Mouse (Mus musculus) liver, embryonic 13.5 days (tissue): Measurements from ENCODE around the gene Acad8. TPM values are rescaled to one million over a fixed set of nuclear protein-coding genes. Genes with fewer than 3 reads are reported as not detected.

ENCODE experiments used
- ATAC-seq: fragments of 200-750 bp; cut with Nextera tagmentation; 2 replicates; pipeline ENCODE4 v1.8.0; 2017; ENCODE audit warnings: low read depth, mild to moderate bottlenecking, moderate number of reproducible peaks, moderate library complexity
- DNase-seq: peaks from one replicate; pipeline ENCODE4 v3.0.0; 2022
- H3K27ac ChIP-seq: fragments of 300-500 bp; sonication (generic); 2 replicates; pipeline ENCODE4 v1.5.1; 2015; ENCODE audit warnings: moderate library complexity, mild to moderate bottlenecking, inconsistent platforms
- H3K27me3 ChIP-seq: fragments of 300-500 bp; sonication (generic); 2 replicates; pipeline ENCODE4 v1.6.1; 2015; ENCODE audit warnings: mild to moderate bottlenecking, inconsistent platforms
- H3K36me3 ChIP-seq: fragments of 300-500 bp; sonication (generic); 2 replicates; pipeline ENCODE4 v1.6.1; 2015; ENCODE audit warnings: mild to moderate bottlenecking, inconsistent platforms
- H3K4me1 ChIP-seq: fragments of 300-500 bp; sonication (generic); replicated peaks from 2 replicates; pipeline ENCODE4 v1.6.1; 2015; ENCODE audit warnings: inconsistent platforms
- H3K4me2 ChIP-seq: fragments of 300-500 bp; sonication (generic); 2 replicates; pipeline ENCODE4 v1.6.1; 2015; ENCODE audit warnings: inconsistent platforms, mild to moderate bottlenecking, moderate library complexity
- H3K4me3 ChIP-seq: fragments of 300-500 bp; sonication (generic); replicated peaks from 2 replicates; pipeline ENCODE4 v1.5.1; 2015; ENCODE audit warnings: mild to moderate bottlenecking, inconsistent platforms
- H3K9ac ChIP-seq: fragments of 300-500 bp; sonication (generic); 2 replicates; pipeline ENCODE4 v1.6.1; 2015; ENCODE audit warnings: mild to moderate bottlenecking, inconsistent platforms
- H3K9me3 ChIP-seq: fragments of 300-500 bp; sonication (generic); replicated peaks from 2 replicates; pipeline ENCODE4 v1.6.1; 2016; ENCODE audit warnings: inconsistent platforms
- WGBS: fragments of 180-500 bp; shearing (Covaris S2); methylation state at CpG from one replicate; pipeline ENCODE4 v1.1.7; 2015; ENCODE audit not compliant: insufficient replicate concordance; 5-methylcytosine and 5-hydroxymethylcytosine counted together
- polyA plus RNA-seq: library from polyadenylated mRNA; unstranded; fragments of >200 nt; fragmentation: Nextera tagmentation; extraction: Ambion mirVana; gene quantifications from 2 replicates; pipeline ENCODE4 v1.2.1, GENCODE M21; 2015

Acad8 gene
- polyA plus RNA-seq, 1 experiment from 2014 or later = 10.3 TPM

DNA sequence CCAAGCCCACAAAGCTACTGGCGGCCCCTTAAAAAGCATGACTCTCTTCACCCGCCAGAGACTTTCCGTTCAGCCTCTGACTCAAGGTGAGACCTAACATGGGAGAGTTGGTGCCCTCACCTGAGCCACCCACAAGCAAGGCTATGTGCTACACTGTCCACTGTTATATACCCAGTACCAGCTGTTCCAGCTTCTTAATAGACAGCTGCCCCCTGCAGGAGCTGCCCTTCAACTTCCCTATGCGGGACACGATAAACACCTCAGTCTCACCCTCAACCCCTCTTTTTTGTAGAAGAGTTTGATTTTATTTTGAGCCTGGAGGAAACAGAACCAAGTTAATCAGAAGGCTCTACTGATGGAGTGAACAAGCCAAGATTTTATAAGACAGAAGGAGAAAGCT, 7.5 kb upstream of the Acad8 start:
- H3K9ac ChIP-seq = no peak overlapping the region
- no peaks in the 10 kb centered on the region for H3K27me3 ChIP-seq
- no peak overlapping the region for H3K4me3 ChIP-seq
- no peak overlapping the region for H3K27ac ChIP-seq
- H3K9me3 ChIP-seq = no peaks in the 10 kb centered on the region
- no peak for ATAC-seq
- 89% methylated on average over 5 of the region's 5 CpGs for WGBS
- H3K36me3 ChIP-seq = peaks cover 80% of the 10 kb centered on the region
- DNase-seq = no peak
- no peak overlapping the region for H3K4me2 ChIP-seq
- no peaks in the 10 kb centered on the region for H3K4me1 ChIP-seq

DNA sequence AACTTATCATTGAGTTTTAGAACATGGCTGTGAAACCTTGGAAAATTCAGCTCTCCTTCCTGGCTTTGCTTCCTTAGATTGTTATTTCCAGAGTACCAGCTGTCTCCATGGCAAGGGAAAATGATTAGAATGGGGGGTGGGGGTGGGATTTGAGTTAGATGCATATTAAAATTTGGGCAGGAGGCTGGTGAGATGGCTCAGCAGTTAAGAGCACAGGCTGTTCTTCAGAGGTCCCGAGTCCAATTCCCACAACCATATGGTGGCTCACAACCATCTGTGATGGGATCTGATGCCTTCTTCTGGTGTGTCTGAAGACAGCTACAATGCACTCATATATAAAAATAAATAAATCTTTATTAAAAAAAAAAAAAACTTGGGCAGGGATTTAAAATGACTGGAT, 6.6 kb upstream of the Acad8 start:
- H3K9me3 ChIP-seq = no peaks in the 10 kb centered on the region
- ATAC-seq (no peak), DNase-seq (no peak)
- no peak overlapping the region for H3K4me2 ChIP-seq
- H3K4me1 ChIP-seq = peaks cover 6% of the 10 kb centered on the region
- no peak overlapping the region for H3K9ac ChIP-seq
- no peak overlapping the region for H3K4me3 ChIP-seq
- H3K27ac ChIP-seq = no peak overlapping the region
- 81% methylated on average over 1 of the region's 1 CpGs for WGBS
- H3K27me3 ChIP-seq = no peaks in the 10 kb centered on the region
- H3K36me3 ChIP-seq = peaks cover 73% of the 10 kb centered on the region

DNA sequence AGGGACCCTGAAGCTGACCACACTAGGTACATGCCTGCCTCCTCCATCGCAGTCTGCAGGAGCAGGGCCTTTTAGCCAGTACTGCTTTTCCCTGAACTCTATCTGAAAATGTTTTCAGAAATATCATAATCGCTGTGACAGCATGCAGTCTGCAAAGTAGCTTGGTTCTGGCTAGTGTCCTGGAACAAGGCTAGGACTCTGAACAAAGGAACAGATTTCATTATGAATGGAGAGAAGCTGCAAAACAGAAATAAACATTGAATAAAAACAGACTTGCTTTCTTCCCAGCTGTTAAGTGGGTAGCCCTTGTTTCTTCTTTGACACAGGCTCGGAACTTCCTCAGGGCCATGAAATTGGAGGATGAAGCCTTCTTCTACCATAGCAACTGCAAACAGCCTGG, 5.9 kb upstream of the Acad8 start:
- no peak for DNase-seq
- H3K27me3 ChIP-seq = no peaks in the 10 kb centered on the region
- H3K4me1 ChIP-seq = peaks cover 13% of the 10 kb centered on the region
- no peak overlapping the region for H3K4me2 ChIP-seq
- H3K9ac ChIP-seq = no peak overlapping the region
- no peak overlapping the region for H3K4me3 ChIP-seq
- no peak overlapping the region for H3K27ac ChIP-seq
- peaks cover 67% of the 10 kb centered on the region for H3K36me3 ChIP-seq
- no peak for ATAC-seq
- no peaks in the 10 kb centered on the region for H3K9me3 ChIP-seq
- 82% methylated on average over 3 of the region's 3 CpGs for WGBS

DNA sequence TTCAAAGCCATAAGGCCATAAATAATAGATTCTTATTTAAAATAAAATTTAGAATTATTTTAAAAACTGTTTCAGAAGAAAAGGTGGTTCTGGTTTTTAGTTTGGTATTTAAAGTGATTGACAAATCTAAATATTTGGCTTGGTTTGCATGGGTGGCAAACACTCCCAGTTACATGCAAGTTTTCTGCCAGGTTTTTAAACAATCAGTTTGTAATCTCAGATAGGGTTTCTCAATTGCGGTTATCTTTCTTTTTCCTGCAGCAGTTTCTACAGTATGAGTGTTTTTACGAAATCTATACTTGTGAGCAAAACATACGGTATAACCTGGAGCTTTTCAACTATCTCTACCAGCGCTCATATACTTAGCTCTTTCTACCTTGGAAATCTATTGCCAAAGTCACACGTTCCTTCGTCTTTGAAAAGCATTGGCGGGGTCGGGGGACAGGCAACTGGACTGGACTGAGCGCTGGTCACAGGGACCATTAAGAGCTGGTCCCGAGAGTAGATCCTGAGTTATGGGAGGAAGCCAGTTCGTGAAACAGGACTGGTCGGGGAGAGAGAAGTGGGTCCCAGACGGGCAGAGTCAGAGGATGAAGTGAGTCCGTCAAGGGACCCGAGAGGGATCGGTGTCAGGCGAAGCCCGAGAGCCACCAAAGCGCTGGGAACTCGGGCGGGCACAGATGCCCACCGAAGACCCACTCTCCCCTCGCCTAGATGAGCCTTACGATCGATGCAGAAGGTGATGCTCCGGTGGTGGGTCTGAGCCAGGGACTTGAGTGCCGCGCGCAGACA, 501 bp downstream of the Acad8 start:
- no peaks in the 10 kb centered on the region for H3K9me3 ChIP-seq
- peak overlapping the region; percentile 84 for H3K4me2 ChIP-seq
- no peak for DNase-seq

DNA sequence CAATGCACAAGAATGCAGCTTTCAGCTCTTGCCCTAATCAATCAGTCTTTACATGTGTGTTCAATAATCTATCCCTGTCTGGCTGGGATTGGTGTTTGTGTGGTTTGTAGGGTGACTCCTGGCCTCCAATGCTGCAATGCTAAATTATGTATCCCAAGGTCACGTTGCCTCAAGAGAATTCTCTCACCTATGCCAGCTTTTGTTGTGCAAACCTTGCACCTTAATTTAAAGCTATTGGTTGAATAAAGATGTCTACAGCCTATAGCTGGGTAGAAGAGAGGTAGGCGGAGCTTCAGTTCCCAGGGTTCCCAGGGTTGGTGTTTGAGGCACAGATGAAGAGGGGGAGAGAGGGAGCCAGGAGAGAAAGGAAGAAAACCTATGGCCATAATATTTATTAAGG, 1.9 kb downstream of the Acad8 start:
- no peaks in the 10 kb centered on the region for H3K9me3 ChIP-seq
- H3K4me2 ChIP-seq = no peak overlapping the region
- no peak for DNase-seq
- no peak overlapping the region for H3K9ac ChIP-seq
- H3K27me3 ChIP-seq = no peaks in the 10 kb centered on the region
- no peak overlapping the region for H3K27ac ChIP-seq
- peaks cover 33% of the 10 kb centered on the region for H3K4me1 ChIP-seq
- no peaks in the 10 kb centered on the region for H3K36me3 ChIP-seq
- H3K4me3 ChIP-seq = no peak overlapping the region
- WGBS = 69% methylated on average over 2 of the region's 2 CpGs
- ATAC-seq = no peak

More for the DNA sequence above, 501 bp downstream of the Acad8 start:
- peaks cover 6% of the 10 kb centered on the region; the same call in 1 of the 2 replicates for H3K36me3 ChIP-seq
- ATAC-seq = peak; percentile 35
- no peak overlapping the region for H3K27ac ChIP-seq
- H3K4me1 ChIP-seq = peaks cover 33% of the 10 kb centered on the region
- H3K9ac ChIP-seq = peak overlapping the region; percentile 81
- WGBS = 2% methylated on average over 29 of the region's 29 CpGs
- H3K27me3 ChIP-seq = no peaks in the 10 kb centered on the region
- peak overlapping the region; percentile 76 for H3K4me3 ChIP-seq

DNA sequence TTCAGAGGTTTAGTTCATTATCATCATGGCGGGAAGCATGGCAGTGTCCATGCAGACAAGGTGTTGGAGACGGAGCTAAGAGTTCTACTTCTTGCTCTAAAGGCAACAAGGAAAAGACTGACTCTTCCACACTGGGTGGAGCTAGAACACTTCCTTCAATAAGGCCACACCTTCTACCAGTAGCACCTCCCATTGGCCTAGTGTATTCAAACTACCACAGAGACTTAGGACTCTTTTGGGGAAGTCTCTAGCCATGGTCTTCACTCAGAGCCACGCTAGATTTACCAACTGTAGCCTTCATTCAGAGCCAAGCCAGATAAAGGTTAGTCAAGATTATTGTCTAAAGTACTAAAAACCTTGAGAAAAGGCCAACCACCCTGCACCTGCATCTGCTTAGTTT, 2.3 kb downstream of the Acad8 start:
- Histone ChIP-seq H3K9ac (no peak overlapping the region), H3K9me3 (no peaks in the 10 kb centered on the region), H3K36me3 (0 out of 2 replicates have a peak, but pooled peaks cover under 1% of the 10 kb centered on the region), H3K4me2 (no peak overlapping the region), H3K4me1 (peaks cover 33% of the 10 kb centered on the region), H3K27me3 (no peaks in the 10 kb centered on the region), H3K27ac (no peak overlapping the region), H3K4me3 (no peak overlapping the region)
- WGBS = 54% methylated on average over 3 of the region's 3 CpGs
- ATAC-seq (no peak), DNase-seq (no peak)

DNA sequence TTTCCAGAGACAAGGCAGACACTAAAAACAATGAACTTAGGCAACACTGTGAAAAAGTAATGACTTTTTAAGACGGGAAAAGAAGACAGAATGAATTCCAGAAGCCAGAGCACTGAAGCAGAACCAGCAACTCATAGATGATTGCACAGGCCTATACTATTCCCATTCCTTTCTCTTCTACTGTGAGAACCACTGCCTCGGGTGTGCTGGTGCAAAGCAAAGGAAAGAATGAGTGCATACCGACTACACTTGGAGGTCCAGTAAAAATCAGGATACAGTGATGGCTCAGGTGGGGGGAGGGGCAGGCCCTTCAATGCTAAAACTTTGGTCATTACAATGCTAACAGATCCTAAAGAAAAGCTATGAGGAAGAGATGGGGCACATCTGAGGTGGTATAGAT, 5.5 kb downstream of the Acad8 start:
- Histone ChIP-seq H3K9ac (no peak overlapping the region), H3K27ac (no peak overlapping the region), H3K27me3 (no peaks in the 10 kb centered on the region), H3K9me3 (no peaks in the 10 kb centered on the region), H3K4me2 (no peak overlapping the region), H3K36me3 (peaks cover 25% of the 10 kb centered on the region), H3K4me1 (peaks cover 14% of the 10 kb centered on the region), H3K4me3 (no peak overlapping the region)
- WGBS = 71% methylated on average over 3 of the region's 3 CpGs
- DNase-seq (no peak), ATAC-seq (no peak)

DNA sequence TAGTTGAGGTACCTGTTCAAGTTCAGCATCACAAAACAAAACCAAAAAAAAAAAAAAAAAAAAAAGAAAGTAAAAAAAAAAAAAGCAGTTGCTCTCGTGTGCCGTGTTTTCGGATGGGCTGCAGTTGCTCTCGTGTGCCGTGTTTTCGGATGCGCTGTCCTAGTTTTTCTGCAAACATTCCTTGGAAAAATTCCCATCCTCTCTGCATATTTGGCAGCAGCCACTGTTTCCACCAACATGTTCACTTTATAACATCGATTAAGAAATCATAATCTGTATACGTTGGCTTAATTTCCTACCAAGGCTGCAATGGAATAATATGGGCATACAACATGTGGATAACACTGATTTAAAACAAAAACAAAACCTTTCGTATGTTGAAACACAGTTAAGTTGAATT, 6.2 kb downstream of the Acad8 start:
- Histone ChIP-seq H3K4me1 (peaks cover 8% of the 10 kb centered on the region; the same call in 1 of the 2 replicates), H3K9ac (no peak overlapping the region), H3K9me3 (no peaks in the 10 kb centered on the region), H3K36me3 (peaks cover 26% of the 10 kb centered on the region), H3K27me3 (no peaks in the 10 kb centered on the region), H3K4me3 (no peak overlapping the region), H3K4me2 (no peak overlapping the region), H3K27ac (no peak overlapping the region)
- ATAC-seq (no peak), DNase-seq (no peak)
- WGBS = 86% methylated on average over 10 of the region's 10 CpGs

DNA sequence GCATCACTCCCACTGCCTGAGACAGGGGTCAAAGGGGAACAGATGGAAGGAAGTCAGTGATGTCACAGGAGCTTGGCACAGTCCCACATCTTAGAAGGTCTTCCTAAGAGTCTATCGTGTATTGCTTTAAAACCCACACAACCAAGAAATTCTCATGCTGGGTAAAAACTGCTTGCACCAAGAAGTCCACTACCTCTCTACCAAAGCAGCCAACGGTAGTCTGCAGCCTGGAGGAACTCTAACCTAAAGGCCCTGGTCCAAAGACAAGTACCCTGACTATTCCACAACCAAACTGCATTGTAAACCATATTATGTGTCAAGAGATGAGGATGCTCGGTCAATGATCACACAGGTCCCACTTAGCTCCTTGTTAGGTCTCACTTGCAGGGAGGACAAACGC, 9.2 kb downstream of the Acad8 start:
- 68% methylated on average over 4 of the region's 4 CpGs for WGBS
- H3K4me1 ChIP-seq = peaks cover 3% of the 10 kb centered on the region; the same call in 1 of the 2 replicates
- no peak for ATAC-seq
- H3K36me3 ChIP-seq = peaks cover 32% of the 10 kb centered on the region
- H3K27ac ChIP-seq = no peak overlapping the region
- H3K27me3 ChIP-seq = no peaks in the 10 kb centered on the region
- no peak overlapping the region for H3K4me3 ChIP-seq
- H3K4me2 ChIP-seq = no peak overlapping the region
- H3K9ac ChIP-seq = no peak overlapping the region
- no peaks in the 10 kb centered on the region for H3K9me3 ChIP-seq
- DNase-seq = no peak

DNA sequence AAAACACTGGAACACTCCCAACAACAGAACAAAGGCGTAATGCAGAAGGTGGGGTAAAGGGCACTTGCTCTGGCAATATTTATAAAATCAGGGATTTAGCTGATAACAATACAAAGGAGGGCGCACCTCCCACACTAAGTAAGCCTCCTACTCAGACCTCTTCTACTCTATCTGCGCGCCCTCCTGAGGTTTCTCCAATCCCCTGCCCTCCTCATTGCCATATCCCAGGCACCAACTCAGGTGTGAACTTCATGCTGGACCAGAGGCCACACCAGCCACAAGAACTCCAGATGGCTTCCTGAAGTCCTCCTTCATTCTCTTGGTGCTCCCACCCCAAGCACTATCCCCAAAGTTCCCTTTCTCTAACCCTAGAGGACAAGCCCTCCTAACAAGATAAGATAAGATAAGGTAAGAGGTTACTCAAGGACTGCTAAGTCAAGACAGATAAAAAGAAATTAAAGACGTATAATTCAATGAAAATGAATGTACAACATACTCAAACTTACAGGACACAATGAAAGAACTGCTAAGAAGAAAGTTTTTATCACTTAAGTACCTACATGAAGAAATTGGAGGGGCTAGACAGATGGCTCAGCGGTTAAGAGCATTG, 13.6 kb downstream of the Acad8 start:
- Histone ChIP-seq H3K36me3 (peaks cover 30% of the 10 kb centered on the region), H3K27ac (no peak overlapping the region), H3K9ac (no peak overlapping the region), H3K27me3 (no peaks in the 10 kb centered on the region), H3K4me3 (no peak overlapping the region), H3K9me3 (no peaks in the 10 kb centered on the region), H3K4me1 (peaks cover 3% of the 10 kb centered on the region; the same call in 1 of the 2 replicates), H3K4me2 (no peak overlapping the region)
- ATAC-seq (no peak), DNase-seq (no peak)
- WGBS = 72% methylated on average over 6 of the region's 6 CpGs

DNA sequence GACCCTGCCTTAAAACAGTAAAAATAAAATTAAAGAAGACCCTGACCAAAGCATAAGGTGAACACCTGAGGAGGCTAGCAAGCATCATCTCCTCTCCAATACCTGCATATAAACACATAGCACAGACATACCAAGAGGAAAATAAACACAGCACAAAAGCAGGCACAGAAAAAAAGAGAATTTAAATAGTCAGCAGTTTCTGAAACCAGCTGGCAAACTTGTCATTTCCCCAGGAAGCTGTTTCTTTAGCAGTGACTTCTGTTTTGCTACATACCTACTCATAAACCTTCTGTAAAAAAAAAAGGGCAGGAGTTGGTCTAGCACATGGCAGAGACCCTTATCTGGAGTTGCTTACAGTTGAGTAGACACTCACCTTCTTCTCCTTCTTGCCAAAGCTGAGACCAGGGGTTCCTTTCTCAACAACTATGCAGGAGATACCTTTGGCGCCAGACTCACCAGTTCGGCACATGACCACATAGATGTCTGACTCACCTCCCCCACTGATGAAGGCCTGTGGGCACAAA, 14.2 kb downstream of the Acad8 start:
- no peak overlapping the region for H3K9ac ChIP-seq
- DNase-seq (no peak), ATAC-seq (no peak)
- H3K27ac ChIP-seq = no peak overlapping the region
- no peaks in the 10 kb centered on the region for H3K9me3 ChIP-seq
- H3K27me3 ChIP-seq = no peaks in the 10 kb centered on the region
- H3K36me3 ChIP-seq = peaks cover 27% of the 10 kb centered on the region
- peaks cover 3% of the 10 kb centered on the region; the same call in 1 of the 2 replicates for H3K4me1 ChIP-seq
- no peak overlapping the region for H3K4me3 ChIP-seq
- 77% methylated on average over 2 of the region's 2 CpGs for WGBS
- no peak overlapping the region for H3K4me2 ChIP-seq
